ENCODE assay signal across 9 mouse cellular contexts in genomic region chr9:52050361-52050760, GRCm38 (mm10). TPM values are rescaled to one million over a fixed set of nuclear protein-coding genes. Genes with fewer than 3 reads are reported as not detected.
DNase-seq lines count a peak whose midpoint lies in the region; ATAC-seq and TF ChIP-seq lines count a peak whose summit lies in the region.
"Had no signal": no experiment of that assay in that cellular context is flagged by ENCODE, and none has a peak within 500 bp of the region (broad histone marks: within the 10 kb centered on the region; RNA-seq: fewer than 3 reads in every experiment).

No protein-coding gene starts in this region.

- TF ChIP-seq POLR2A in embryonic fibroblast, embryonic 13.5 days (IDR thresholded peaks at IDR 0.05; ENCODE audit: low read depth, low read length): no peak
- no peak for TF ChIP-seq POLR2A in myocyte (IDR thresholded peaks at IDR 0.05; ENCODE audit: insufficient read length, low read depth)

- TF ChIP-seq CTCF in layer of hippocampus, adult 2 months (conservative IDR thresholded peaks at IDR 0.05): no peak
- no peak for TF ChIP-seq CTCF in embryonic fibroblast, embryonic 13.5 days (IDR thresholded peaks at IDR 0.05; ENCODE audit: borderline replicate concordance, insufficient read depth, low read length)

- no peak for ATAC-seq in intestine, embryonic 15.5 days

- no peaks in the 10 kb centered on the region for H3K9me3 ChIP-seq in intestine, embryonic 15.5 days

- H3K4me2 ChIP-seq in intestine, embryonic 15.5 days (replicated peaks): peak overlapping the region; percentile 65
- H3K4me2 ChIP-seq in myocyte (ENCODE audit: low read depth): peak overlapping the region; percentile 71

- no peak overlapping the region for H3K27ac ChIP-seq in layer of hippocampus, adult 2 months
- no peak overlapping the region for H3K27ac ChIP-seq in embryonic fibroblast, embryonic 13.5 days (ENCODE audit: insufficient read depth, low read length)
- H3K27ac ChIP-seq in intestine, embryonic 15.5 days: no peak overlapping the region

- no peak overlapping the region for H3K9ac ChIP-seq in intestine, embryonic 15.5 days

- H3K79me2 ChIP-seq in myocyte (ENCODE audit: control insufficient read depth, insufficient read depth): peaks cover 68% of the 10 kb centered on the region

- no peak for DNase-seq in layer of hippocampus, adult 2 months (ENCODE audit: low spot score in 2 of 2)
- DNase-seq in layer of hippocampus, postnatal 14 days (ENCODE audit: low spot score in 2 of 2): no peak
- DNase-seq in frontal cortex, adult 2 months (ENCODE audit: extremely low spot score in 1 of 2, low spot score in 1 of 2): no peak
- DNase-seq in retina, embryonic 14.5 days (ENCODE audit: low spot score): no peak
- no peak for DNase-seq in urinary bladder, postnatal 36 days (ENCODE audit: low spot score in 2 of 2)
- DNase-seq: cerebellum, adult 2 months had no signal

- H3K27me3 ChIP-seq in intestine, embryonic 15.5 days (replicated peaks): no peaks in the 10 kb centered on the region
- H3K27me3 ChIP-seq in myocyte (ENCODE audit: control insufficient read depth, insufficient read depth, insufficient read length): no peaks in the 10 kb centered on the region

- no peak overlapping the region for H3ac ChIP-seq in myocyte (ENCODE audit: control insufficient read depth, insufficient read length)

- H3K36me3 ChIP-seq in intestine, embryonic 15.5 days: no peaks in the 10 kb centered on the region
- H3K36me3 ChIP-seq in myocyte (ENCODE audit: control insufficient read depth, insufficient read depth): no peaks in the 10 kb centered on the region

- 44% methylated on average over 2 of the region's 2 CpGs for WGBS in intestine, embryonic 15.5 days

- H3K4me1 ChIP-seq in embryonic fibroblast, embryonic 13.5 days (ENCODE audit: control insufficient read depth, insufficient read depth, low read length): peaks cover 6% of the 10 kb centered on the region; the same call in 1 of the 2 replicates
- peaks cover 10% of the 10 kb centered on the region for H3K4me1 ChIP-seq in intestine, embryonic 15.5 days (replicated peaks)

- peak overlapping the region; percentile 82; the same call in 1 of the 2 replicates for H3K4me3 ChIP-seq in layer of hippocampus, adult 2 months
- peak overlapping the region; percentile 30 for H3K4me3 ChIP-seq in embryonic fibroblast, embryonic 13.5 days (ENCODE audit: insufficient read depth, low read length)
- no peak overlapping the region for H3K4me3 ChIP-seq in intestine, embryonic 15.5 days (replicated peaks)
- H3K4me3 ChIP-seq in myocyte: peak overlapping the region; percentile 42

TF ChIP-seq in myocyte, 11 proteins besides CTCF, POLR2A, EP300 and RAD21:
- TF ChIP-seq SRF (IDR thresholded peaks at IDR 0.05; ENCODE audit: control insufficient read depth, insufficient read length, low read depth) (no peak), USF1 (IDR thresholded peaks at IDR 0.05; ENCODE audit: low read depth) (no peak), E2F4 (IDR thresholded peaks at IDR 0.05; ENCODE audit: insufficient read depth) (no peak)

RNA-seq across cellular contexts. Expression of gene Rdx, which starts 3.4 kb away (rescaled TPM):
- total RNA-seq in layer of hippocampus, adult 2 months (2021): 10 to 100 TPM; 49.9 to 51.2 TPM
- total RNA-seq in layer of hippocampus, postnatal 14 days (2021): 10 to 100 TPM; 59.7 to 67.2 TPM
- 106 and 131 TPM in 2 replicates for polyA plus RNA-seq in embryonic fibroblast, embryonic 13.5 days (2011; ENCODE audit: insufficient read length, low read depth, missing spikeins)
- polyA plus RNA-seq in intestine, embryonic 15.5 days (2015; fragmentation: Nextera tagmentation; extraction: Ambion mirVana): 62.9 and 75.2 TPM in 2 replicates
- 28.7 TPM for polyA plus RNA-seq in myocyte (2012; fragmentation: generic; extraction: Trizol)
- polyA plus RNA-seq in frontal cortex, adult 2 months (2012; rRNA removed): 44.4 and 47.5 TPM in 2 replicates
